Mouse (Mus musculus) colon, adult 2 months (tissue): ENCODE results near the gene Tssk3. TPM values are rescaled to one million over a fixed set of nuclear protein-coding genes. Genes with fewer than 3 reads are reported as not detected.

Experiments used
- polyA plus RNA-seq: library from polyadenylated mRNA; depleted of rRNA; stranded (reverse); fragments of >200 nt; gene quantifications from 2 replicates; pipeline ENCODE4 v1.2.3, GENCODE M21; 2012; rRNA removed

Gene Tssk3
- not detected in 2 replicates for polyA plus RNA-seq

DNA sequence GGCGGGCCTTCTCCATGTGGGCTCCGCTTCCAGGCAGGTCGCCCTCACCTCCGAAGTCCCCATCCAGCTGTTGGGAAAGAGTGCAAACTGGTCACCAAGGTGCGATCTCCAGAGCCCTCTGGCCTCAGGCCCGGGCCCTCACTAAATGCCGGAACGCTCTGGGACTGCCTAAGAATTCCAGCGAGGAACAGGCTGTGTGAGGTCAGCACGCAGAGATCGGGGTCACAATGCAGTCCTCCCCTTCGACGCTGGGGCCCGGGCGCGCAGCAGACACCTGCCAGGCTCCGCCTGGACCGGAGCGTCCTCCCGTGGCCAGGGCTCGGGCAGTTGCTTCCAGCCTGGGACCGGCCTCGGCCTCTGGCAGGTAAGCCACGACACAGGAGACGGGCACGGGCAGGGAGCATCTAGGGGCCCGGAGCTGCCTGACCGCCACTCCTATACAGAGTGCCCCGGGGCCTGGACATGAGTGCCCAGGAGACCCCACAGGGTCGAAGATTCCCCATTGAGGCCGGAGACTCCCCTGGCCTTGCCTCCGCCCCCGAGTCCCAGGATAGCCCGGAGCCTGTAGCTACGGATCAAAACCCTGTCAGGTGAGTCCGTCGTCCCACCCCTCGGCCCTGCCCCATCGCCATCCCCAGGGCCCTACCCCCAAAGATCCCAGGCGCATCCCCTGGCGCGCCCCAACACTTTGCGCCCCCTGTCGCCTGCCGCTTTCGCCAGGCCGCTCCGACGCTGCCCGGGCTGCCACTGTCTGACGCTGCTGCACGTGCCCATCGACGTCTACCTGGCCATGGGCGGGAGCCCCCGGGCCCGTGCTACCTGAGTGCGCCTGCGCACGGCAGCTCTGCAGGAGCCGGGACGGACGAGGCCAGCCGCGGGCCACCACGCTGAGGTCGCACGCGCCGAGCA lies at the start of gene Tssk3, which contains the start of gene Fam229a:
TSS of gene Tssk3 (minus strand) at position 51 of the 909 bp plus-strand sequence.
TSS of gene Fam229a (plus strand) at position 219 of the 909 bp plus-strand sequence.

DNA sequence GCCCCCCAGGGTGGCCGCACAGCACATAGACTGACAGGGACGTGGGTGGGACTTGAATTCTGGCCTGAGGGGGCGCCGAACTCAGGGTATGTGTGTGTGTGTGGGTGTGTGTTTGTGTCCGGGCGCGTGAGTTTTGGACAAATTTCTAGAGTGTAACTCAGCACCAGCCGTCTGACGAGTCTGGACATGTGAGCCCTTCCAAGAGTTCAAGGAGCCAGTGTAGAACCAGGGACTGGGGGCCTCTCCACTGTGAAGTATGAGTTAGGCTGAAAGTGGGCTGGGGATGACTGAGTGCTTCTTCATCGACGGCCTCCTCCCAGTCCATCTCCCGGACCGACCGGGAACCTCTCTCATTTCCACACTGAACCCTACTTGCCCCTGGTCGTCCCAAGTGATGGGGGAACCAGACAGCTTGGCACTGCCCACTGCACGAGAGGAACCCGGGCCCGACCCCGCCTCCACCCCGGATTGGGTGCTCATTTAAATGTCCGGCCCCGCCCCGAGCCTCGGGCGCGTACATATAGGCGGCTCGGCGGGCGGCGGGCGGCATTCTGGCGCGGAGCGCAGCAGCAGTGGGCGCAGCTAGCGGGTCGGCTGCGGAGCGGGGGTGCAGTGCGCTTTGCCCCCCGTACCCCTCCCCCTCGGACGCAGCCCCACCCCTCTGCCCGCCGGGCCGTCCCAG lies 22.4 kb upstream of the Tssk3 start, which contains the start of gene Marcksl1:
TSS of gene Marcksl1 (plus strand) at position 496 of the 682 bp plus-strand sequence.

GRCm38 (mm10) chr4:129461183-129461960 lies 29.4 kb downstream of the Tssk3 start, which contains the start of gene Bsdc1:
Gene Bsdc1, plus strand, starts transcription at chr4:129461581.

DNA sequence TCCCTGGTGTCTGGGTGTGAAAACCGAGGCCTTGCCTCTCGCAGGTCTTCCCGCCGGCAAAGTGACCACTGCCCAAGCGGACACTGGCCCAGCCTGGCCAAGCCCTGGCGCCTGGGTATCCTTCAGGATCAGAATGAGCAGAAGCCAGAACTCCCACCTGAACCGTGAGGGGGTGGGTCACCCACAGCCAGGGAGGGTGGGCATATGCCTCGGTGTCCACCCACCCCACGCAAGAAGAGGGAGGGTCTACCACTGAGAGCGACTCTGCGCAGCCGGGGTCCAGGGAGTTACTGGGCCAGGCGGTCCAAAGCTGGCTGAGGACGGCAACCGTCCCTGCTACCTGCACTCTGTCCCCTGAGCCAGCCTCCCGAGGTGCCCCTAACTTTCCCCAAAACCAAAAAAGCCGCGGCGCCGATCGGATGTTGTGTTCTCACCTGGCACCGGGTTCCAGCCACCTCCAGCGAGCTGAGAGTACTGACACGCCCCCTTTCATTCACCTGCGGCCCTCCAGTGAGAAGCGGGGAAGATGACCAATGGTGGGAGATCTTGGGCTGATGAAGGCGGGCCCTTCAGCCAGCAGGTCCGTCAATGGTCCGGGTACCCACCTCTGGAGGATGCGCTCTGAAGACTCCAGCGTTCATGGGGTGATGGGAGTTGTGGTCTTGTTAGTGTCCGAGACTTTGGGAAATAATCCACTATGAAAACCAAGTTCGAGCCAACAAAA lies 50.3 kb downstream of the Tssk3 start, which contains the start of gene Zbtb8b:
TSS of gene Zbtb8b (minus strand) at position 514 of the 724 bp plus-strand sequence.

Other genes with a start within 250 kb of the Tssk3 start
- 206 and 217 TPM in 2 replicates for gene C77080, start 229.6 kb downstream of the Tssk3 start, polyA plus RNA-seq
- gene Sync, start 203.4 kb downstream of the Tssk3 start, polyA plus RNA-seq, result 2.8 TPM in 2 replicates
- 12.2 and 13.3 TPM in 2 replicates for gene Rbbp4, start 155.7 kb downstream of the Tssk3 start, polyA plus RNA-seq
- 8.0 and 8.2 TPM in 2 replicates for gene Zbtb8os, start 155.3 kb downstream of the Tssk3 start, polyA plus RNA-seq
- gene Zbtb8a, start 112.9 kb downstream of the Tssk3 start, polyA plus RNA-seq, result 9.0 and 13.0 TPM in 2 replicates
- 0.03 TPM in 1 of 2 replicates, not detected in the other for gene Zbtb8b, start 50.2 kb downstream of the Tssk3 start, polyA plus RNA-seq
- gene Bsdc1, start 29.4 kb downstream of the Tssk3 start, polyA plus RNA-seq, result 24.2 and 28.5 TPM in 2 replicates
- 0.70 and 0.81 TPM in 2 replicates for gene Fam229a, start 168 bp upstream of the Tssk3 start, polyA plus RNA-seq
- 19.3 and 20.7 TPM in 2 replicates for gene Marcksl1, start 22.6 kb upstream of the Tssk3 start, polyA plus RNA-seq
- 51.0 and 62.8 TPM in 2 replicates for gene Hdac1, start 51.7 kb upstream of the Tssk3 start, polyA plus RNA-seq
- 5.1 and 7.0 TPM in 2 replicates for gene Lck, start 82.6 kb upstream of the Tssk3 start, polyA plus RNA-seq
- 0.91 and 1.0 TPM in 2 replicates for gene Fam167b, start 87.5 kb upstream of the Tssk3 start, polyA plus RNA-seq
- gene Eif3i, start 109.6 kb upstream of the Tssk3 start, polyA plus RNA-seq, result 261 and 280 TPM in 2 replicates
- 187 and 203 TPM in 2 replicates for gene Tmem234, start 109.6 kb upstream of the Tssk3 start, polyA plus RNA-seq
- 2.2 and 4.3 TPM in 2 replicates for gene Dcdc2b, start 123.2 kb upstream of the Tssk3 start, polyA plus RNA-seq
- gene Iqcc, start 128.1 kb upstream of the Tssk3 start, polyA plus RNA-seq, result 37.1 and 39.5 TPM in 2 replicates
- 20.8 and 22.4 TPM in 2 replicates for gene Ccdc28b, start 132.9 kb upstream of the Tssk3 start, polyA plus RNA-seq
- 26.4 and 28.9 TPM in 2 replicates for gene Txlna, start 150.0 kb upstream of the Tssk3 start, polyA plus RNA-seq
- 17.3 and 18.7 TPM in 2 replicates for gene Kpna6, start 181.7 kb upstream of the Tssk3 start, polyA plus RNA-seq
- 26.1 and 31.8 TPM in 2 replicates for gene Tmem39b, start 205.8 kb upstream of the Tssk3 start, polyA plus RNA-seq